Mouse (Mus musculus): Measurements from ENCODE around the gene Irf4.

- no peak for TF ChIP-seq POLR2A (IDR thresholded peaks at IDR 0.05; ENCODE audit: borderline replicate concordance, extremely low read depth, low read depth, low read length)
- no peak for TF ChIP-seq CTCF (IDR thresholded peaks at IDR 0.05; ENCODE audit: insufficient read depth, low read length)
Measured at GRCm38 (mm10) chr13:30750461-30751303, 1.7 kb downstream of the Irf4 start.

Measured in lung, adult 2 months (tissue).